Mouse (Mus musculus) gonadal fat pad, adult 2 months (tissue): Measurements from ENCODE around the gene Ndufb10. TPM values are rescaled to one million over a fixed set of nuclear protein-coding genes. Genes with fewer than 3 reads are reported as not detected.

Experiments
- DNase-seq: peaks from one replicate; pipeline ENCODE4 v3.0.0-alpha.2; 2012; ENCODE audit warnings: low read depth
- polyA plus RNA-seq: library from polyadenylated mRNA; depleted of rRNA; stranded (reverse); fragments of >200 nt; gene quantifications from 2 replicates; pipeline ENCODE4 v1.2.3, GENCODE M21; 2012; rRNA removed

The Ndufb10 gene
- 370 and 426 TPM in 2 replicates for polyA plus RNA-seq

- no peak for DNase-seq
These were observed at the start of gene Ndufb10 for GRCm38 (mm10) chr17:24724184-24724583. Gene Ndufb10 (minus strand): TSS chr17:24724478.

GRCm38 (mm10) chr17:24773241-24773640 is 49.0 kb upstream of the Ndufb10 start:
- DNase-seq = no peak

- no peak for DNase-seq
These were observed 44.9 kb upstream of the Ndufb10 start for GRCm38 (mm10) chr17:24769146-24769545.

- DNase-seq = no peak
These were observed 42.1 kb upstream of the Ndufb10 start for GRCm38 (mm10) chr17:24766266-24766875.

- no peak for DNase-seq
These were observed 41.0 kb upstream of the Ndufb10 start for GRCm38 (mm10) chr17:24765016-24765905.

- no peak for DNase-seq
These were observed 36.8 kb upstream of the Ndufb10 start for GRCm38 (mm10) chr17:24761121-24761520.

- no peak for DNase-seq
These were observed 33.1 kb upstream of the Ndufb10 start for GRCm38 (mm10) chr17:24757394-24757793.

GRCm38 (mm10) chr17:24752415-24753394 is 28.4 kb upstream of the Ndufb10 start, which contains the start of gene Hs3st6:
Gene Hs3st6 (plus strand): TSS chr17:24752988.
- DNase-seq = no peak

- DNase-seq = no peak
These were observed 27.2 kb upstream of the Ndufb10 start for GRCm38 (mm10) chr17:24751528-24751927.

- no peak for DNase-seq
These were observed 22.7 kb upstream of the Ndufb10 start for GRCm38 (mm10) chr17:24746986-24747385.

GRCm38 (mm10) chr17:24745526-24746497 is 21.5 kb upstream of the Ndufb10 start:
- DNase-seq = no peak

GRCm38 (mm10) chr17:24744381-24744780 is 20.1 kb upstream of the Ndufb10 start:
- no peak for DNase-seq

GRCm38 (mm10) chr17:24743896-24744295 is 19.6 kb upstream of the Ndufb10 start:
- no peak for DNase-seq

GRCm38 (mm10) chr17:24742307-24742706 is 18.0 kb upstream of the Ndufb10 start:
- DNase-seq = no peak

- DNase-seq = no peak
These were observed 15.6 kb upstream of the Ndufb10 start for GRCm38 (mm10) chr17:24739926-24740325.

- DNase-seq = no peak
These were observed 14.0 kb upstream of the Ndufb10 start for GRCm38 (mm10) chr17:24738238-24738637.

- DNase-seq = no peak
These were observed 13.0 kb upstream of the Ndufb10 start for GRCm38 (mm10) chr17:24737135-24737810.

- DNase-seq = peak; percentile 89
These were observed 12.2 kb upstream of the Ndufb10 start, which contains the start of gene Msrb1 for GRCm38 (mm10) chr17:24736330-24737051. Gene Msrb1 (plus strand): TSS chr17:24736642.

- DNase-seq = no peak
These were observed 11.2 kb upstream of the Ndufb10 start for GRCm38 (mm10) chr17:24735446-24735845.
